Mouse (Mus musculus) mouse embryonic stem cell (cell line): Measurements from ENCODE around the gene Chchd6.

Experiments used
- in situ Hi-C, 2 experiments: fragments of 300-500 bp; cut with MboI; formaldehyde crosslinking; loops; 1 replicate in 1 of 2; 3 replicates in 1 of 2; pipeline ENCODE4 v1.14.3; 2019 to 2020; ENCODE audit warnings: low sequenced_read_pairs in 2 of 2, low pct_unique_long_range_greater_than_20kb in 1 of 2, mixed read lengths in 1 of 2; ENCODE audit not compliant: unreplicated experiment in 1 of 2

Chchd6 gene

GRCm38 (mm10) chr6:89595018-89595776 lies at the start of gene Chchd6:
Gene Chchd6, minus strand, starts transcription at chr6:89595652.
- in situ Hi-C loops, result no loop called here

DNA sequence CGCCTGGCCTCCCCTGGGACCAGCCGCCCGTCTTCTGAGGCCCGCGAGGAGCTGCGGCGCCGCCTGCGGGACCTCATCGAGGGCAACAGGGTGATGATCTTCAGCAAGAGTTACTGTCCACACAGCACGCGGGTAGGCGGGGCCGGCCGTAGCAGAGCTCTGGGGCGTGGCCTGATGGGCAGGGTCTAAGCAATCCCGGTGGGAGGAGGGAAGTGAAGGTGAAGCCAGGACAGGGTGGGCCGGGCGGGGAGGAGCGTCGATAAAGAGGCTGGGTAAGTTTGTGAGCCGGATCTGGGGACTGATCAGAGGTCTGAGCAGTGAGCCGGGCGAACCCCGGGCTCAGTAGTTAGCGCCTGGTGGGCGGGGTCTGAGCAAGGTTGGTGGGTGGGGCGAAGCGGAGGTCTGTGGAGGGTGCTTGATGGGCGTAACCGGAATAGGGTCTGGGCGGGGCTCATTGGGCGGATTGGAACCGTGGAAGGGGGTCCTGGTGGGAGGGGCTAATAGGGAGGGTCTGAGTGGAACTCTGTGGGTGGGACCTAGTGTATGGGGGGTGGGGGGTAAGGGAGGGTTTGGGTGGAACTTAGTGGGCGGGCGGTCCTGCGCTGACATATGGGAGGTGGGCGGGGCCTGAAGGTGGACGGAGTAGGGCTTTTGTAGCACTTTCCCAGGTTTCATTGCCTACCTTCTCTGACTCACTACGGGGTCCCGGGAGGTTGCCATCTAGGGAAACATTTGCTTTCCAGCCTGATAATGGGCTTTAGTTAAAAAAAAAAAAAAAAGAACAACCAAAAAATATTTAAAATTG lies 49.0 kb upstream of the Chchd6 start:
- in situ Hi-C loops, result no loop called here

DNA sequence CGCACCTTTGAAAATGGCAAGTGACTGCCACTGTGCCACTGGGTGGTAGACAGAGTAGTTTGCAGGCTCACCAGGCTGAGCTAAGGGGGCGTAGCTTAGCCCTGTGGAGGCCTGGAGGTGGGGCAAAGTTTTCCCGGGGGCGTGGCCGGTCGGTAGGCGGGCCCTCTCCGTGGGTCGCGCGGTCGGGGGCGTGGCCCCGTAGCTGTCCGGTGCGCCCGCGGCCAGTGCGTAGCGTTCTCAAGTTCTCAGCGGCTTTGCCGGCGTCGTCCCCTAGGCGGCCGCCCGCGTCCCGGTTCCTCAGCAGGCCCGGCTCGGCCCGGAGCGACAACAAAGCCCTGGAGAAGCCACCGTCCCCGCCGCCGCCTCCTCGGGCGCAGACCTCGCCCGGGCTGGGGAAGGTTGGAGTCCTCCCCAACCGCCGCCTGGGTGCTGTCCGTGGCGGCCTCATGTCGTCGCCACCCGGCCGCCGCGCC lies 48.4 kb upstream of the Chchd6 start, which contains the start of gene Txnrd3:
Gene Txnrd3, plus strand, starts transcription at position 191 of the 473 bp plus-strand sequence.
- in situ Hi-C loops, result no loop called here

DNA sequence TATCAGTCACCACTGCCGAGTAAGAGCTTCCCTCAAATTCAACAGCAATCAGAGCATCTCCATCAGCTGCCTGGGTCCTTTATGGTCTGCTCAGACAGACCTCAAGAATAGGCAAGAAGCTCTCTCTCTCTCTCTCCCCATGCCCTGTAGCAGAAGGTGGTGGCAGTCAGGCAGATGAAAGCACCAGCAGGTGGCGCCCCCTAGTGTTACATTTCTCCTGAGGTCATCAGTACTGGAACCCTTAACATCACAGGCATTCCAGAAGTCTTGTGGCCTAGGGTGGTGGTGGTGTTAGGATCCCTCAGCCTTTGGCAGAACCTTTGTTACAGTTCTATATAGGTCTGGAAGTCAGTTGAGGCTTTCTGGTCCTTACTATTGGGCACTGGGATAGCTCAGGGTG lies 43.6 kb upstream of the Chchd6 start:
- in situ Hi-C loops, result no loop called here

GRCm38 (mm10) chr6:89637977-89638376 lies 42.5 kb upstream of the Chchd6 start:
- in situ Hi-C loops, result no loop called here

GRCm38 (mm10) chr6:89634400-89634799 lies 38.9 kb upstream of the Chchd6 start:
- in situ Hi-C loops, result no loop called here

- in situ Hi-C loops, result no loop called here
Observed at GRCm38 (mm10) chr6:89633115-89633514, 37.7 kb upstream of the Chchd6 start.

GRCm38 (mm10) chr6:89631809-89632562 lies 36.5 kb upstream of the Chchd6 start:
- in situ Hi-C loops, result no loop called here

DNA sequence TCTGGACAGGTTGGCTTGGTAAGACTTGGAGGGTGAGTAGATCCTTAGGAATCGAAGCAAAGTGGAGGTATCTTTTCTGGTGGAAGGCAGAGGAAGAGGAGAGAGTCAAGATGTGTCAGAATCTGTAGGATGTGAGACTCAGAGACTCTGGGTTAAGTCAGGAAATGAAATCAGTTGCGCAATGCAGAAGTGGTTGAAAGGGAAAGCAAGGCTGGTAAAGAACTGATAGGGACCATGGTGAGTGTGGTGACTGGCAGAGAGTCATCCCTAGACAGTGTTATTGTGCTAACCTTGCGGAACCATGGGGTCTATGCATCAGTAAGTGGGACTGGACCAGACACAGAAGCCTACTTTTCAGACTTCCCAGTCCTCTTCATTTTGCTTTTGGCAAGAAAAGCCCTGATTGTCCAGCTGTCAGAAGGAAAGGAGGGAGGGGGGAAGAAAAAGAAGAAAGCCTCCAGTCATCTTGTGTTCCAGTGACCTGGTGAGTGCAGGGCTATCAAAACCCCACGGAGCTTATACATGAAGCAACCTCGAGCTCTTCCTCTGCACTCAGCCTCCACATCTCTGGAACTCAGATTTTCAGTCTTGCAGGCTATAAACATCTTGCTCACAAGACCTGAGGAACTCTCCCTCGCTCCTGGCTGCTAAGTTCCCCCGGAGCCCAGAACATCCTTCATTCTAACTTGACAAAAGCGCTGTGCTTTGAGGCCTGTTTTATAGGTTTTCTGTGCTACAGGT lies 32.8 kb upstream of the Chchd6 start:
- in situ Hi-C loops, result no loop called here

DNA sequence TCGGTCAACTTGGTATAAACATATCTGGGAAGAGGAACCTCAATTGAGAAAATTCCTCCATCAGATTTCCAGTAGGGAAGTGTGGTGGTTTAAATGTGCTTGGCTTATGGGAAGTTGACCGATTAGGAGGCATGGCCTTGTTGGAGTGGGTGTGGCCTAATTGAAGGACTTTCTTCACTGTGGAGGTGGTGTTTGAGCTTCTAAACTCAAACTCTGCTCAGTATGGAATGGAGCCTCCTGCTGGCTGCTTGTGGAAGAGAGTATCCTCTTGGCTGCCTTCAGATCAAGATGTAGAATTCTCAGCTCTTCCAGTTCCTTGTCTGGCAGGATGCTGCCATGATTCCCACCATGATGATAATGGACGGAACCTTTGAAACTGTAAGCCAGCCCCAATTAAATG lies 27.2 kb upstream of the Chchd6 start:
- in situ Hi-C loops, result loop anchor here in 1 of 2 experiments (25.0 kb wide), 1 partner anchor 685 kb away; no protein-coding TSS in a partner anchor

DNA sequence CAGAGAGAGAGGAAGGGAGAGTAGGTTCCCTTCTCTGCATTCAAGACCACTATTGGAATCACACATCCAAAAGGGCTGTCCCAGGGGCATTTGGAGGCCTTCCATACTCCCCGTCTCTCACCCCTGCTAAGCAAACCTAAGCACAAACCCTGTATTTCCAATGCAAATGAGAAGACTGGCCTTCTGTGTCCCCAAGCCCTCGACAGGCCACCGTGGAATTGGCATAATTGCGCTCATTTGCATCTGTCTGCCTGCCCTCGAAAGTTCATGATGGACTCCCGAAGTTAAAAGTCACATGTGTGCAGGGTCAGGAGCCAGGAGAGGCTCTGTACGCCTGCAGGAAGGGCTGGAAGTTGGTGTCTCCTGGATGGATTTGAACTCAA lies 19.9 kb upstream of the Chchd6 start:
- in situ Hi-C loops, result loop anchor here in 1 of 2 experiments (25.0 kb wide), 1 partner anchor 678 kb away; no protein-coding TSS in a partner anchor

GRCm38 (mm10) chr6:89614596-89615372 lies 19.3 kb upstream of the Chchd6 start:
- in situ Hi-C loops, result loop anchor here in 1 of 2 experiments (25.0 kb wide), 1 partner anchor 677 kb away; no protein-coding TSS in a partner anchor

- in situ Hi-C loops, result loop anchor here in 1 of 2 experiments (25.0 kb wide), 1 partner anchor 677 kb away; no protein-coding TSS in a partner anchor
Observed at GRCm38 (mm10) chr6:89614107-89614471, 18.6 kb upstream of the Chchd6 start.

DNA sequence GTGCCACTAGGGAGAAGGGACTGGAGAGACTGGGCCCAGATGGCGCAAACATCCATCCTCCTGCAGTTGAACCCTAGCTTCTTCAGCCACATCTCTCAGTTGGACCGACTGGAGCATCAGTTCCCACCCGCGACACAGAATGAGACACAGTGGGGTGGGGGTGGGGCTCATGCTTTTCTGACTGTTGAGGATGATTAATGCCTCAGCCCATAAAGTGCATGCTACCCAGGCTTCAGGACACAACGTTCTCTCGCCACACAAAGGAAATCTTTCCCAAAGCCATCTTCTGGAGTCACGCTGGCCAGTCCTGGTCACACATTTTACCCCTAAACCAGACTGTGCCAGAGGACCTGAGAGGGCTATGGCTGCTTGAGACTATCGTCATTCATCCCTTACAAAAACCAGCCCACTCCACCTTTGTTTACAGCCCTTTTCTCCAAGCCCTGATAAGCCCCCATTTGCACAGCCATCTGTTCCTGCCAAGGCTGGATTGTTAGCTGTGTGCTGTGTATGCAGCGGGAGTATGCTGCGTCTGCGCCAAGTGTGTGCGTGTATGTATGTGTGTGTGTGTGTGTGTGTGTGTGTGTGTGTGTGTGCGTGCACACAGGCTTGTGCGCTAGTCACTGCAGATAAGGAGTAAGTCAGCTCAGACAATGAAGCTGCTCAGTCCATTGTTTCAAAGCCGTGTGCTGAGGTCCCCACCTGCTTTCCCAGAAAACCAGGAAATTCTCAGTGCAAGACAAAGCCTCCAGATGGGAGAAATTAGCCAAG lies 18.1 kb upstream of the Chchd6 start:
- in situ Hi-C loops, result loop anchor here in 1 of 2 experiments (25.0 kb wide), 1 partner anchor 676 kb away; no protein-coding TSS in a partner anchor

DNA sequence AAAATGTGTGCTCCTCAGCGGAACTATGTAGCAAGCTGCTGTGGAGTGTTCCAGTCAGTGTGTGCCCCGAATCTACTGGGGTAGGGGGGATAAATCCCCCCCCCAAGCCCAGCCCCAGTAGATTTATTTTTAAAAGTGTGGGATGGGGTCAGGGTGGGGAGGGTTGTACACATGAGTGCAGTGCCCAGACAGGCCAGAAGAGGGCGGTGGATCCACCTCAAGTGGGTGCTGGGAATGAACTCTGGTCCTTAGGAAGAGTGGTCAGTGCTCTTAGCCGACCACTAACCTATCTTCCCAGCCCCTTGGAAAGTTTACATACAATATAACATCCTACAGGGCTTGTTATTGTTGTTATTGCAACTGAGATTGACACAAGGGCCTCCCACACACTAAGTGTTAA lies 12.5 kb upstream of the Chchd6 start:
- in situ Hi-C loops, result loop anchor here in 1 of 2 experiments (25.0 kb wide), 1 partner anchor 671 kb away; no protein-coding TSS in a partner anchor

DNA sequence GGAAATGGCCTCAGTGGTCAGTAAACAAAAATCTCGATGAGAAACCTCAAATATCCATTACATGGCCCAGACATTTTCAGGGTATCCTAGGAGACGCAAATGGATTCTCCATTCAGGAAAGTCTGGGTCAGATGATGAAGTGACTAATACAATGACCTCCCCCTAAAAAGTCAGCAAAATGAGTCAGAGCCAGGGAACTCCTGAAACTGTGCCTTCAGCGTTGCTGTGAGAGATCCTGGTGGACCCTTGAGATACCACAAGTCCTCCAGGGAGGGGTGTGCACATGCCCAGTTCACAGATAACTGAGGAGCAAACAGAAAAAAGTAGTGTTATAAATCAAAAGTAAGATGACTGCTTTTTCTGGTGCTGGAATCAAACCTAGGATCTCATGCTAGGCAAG lies 10.6 kb upstream of the Chchd6 start:
- in situ Hi-C loops, result loop anchor here in 1 of 2 experiments (25.0 kb wide), 1 partner anchor 669 kb away; no protein-coding TSS in a partner anchor
